Mouse (Mus musculus) megakaryocyte, embryonic 14.5 days (primary cell): ENCODE measurements around the gene Tigd4. TPM values are rescaled to one million over a fixed set of nuclear protein-coding genes. Genes with fewer than 3 reads are reported as not detected.

Source experiments
- H3K27me3 ChIP-seq: replicated peaks from 2 replicates; pipeline ENCODE3; 2012; ENCODE audit warnings: inconsistent platforms
- H3K36me3 ChIP-seq: replicated peaks from 2 replicates; pipeline ENCODE3; 2012; ENCODE audit warnings: low read length, inconsistent platforms, mixed read lengths
- H3K4me1 ChIP-seq: 2 replicates; pipeline ENCODE4 v1.6.1; 2012; ENCODE audit warnings: inconsistent platforms
- H3K4me3 ChIP-seq: replicated peaks from 2 replicates; pipeline ENCODE3; 2012; ENCODE audit warnings: moderate library complexity, mild to moderate bottlenecking, inconsistent platforms
- H3K9me3 ChIP-seq: 2 replicates; pipeline ENCODE4 v1.6.1; 2012; ENCODE audit warnings: inconsistent platforms
- FLI1 ChIP-seq: IDR thresholded peaks from 2 replicates; pipeline ENCODE4 v1.6.1; 2012; ENCODE audit warnings: low read length, inconsistent platforms, mixed read lengths
- GATA1 ChIP-seq: IDR thresholded peaks from 3 replicates; pipeline ENCODE4 v1.6.1; 2012; ENCODE audit warnings: mixed read lengths, low read length, inconsistent platforms, borderline replicate concordance
- polyA plus RNA-seq: library from polyadenylated mRNA; stranded (reverse); fragments of >175 nt; gene quantifications from 2 replicates; pipeline ENCODE4 v1.2.3, GENCODE M21; 2012; ENCODE audit warnings: low replicate concordance; ENCODE audit not compliant: insufficient read depth

Tigd4 gene
- polyA plus RNA-seq, 1 experiment, result not detected

GRCm38 (mm10) chr3:84582023-84582912, 11.1 kb upstream of the Tigd4 start, which contains the start of gene Arfip1:
Arfip1 (minus strand) TSS chr3:84582625.
- TF ChIP-seq FLI1 (peak; percentile 45; the same call in 1 of the 2 replicates), GATA1 (no peak)
- Histone ChIP-seq H3K9me3 (no peaks in the 10 kb centered on the region), H3K4me3 (peak within 1 kb of the TSS; percentile 97)

GRCm38 (mm10) chr3:84582913-84583276, 10.5 kb upstream of the Tigd4 start:
- H3K4me3 ChIP-seq, result peak overlapping the region; percentile 97
- TF ChIP-seq FLI1 (no peak), GATA1 (no peak)
- H3K9me3 ChIP-seq, result no peaks in the 10 kb centered on the region
- no peaks in the 10 kb centered on the region for H3K27me3 ChIP-seq
- H3K36me3 ChIP-seq, result no peaks in the 10 kb centered on the region
- H3K4me1 ChIP-seq, result peaks cover 63% of the 10 kb centered on the region

More at GRCm38 (mm10) chr3:84582023-84582912, 11.1 kb upstream of the Tigd4 start, which contains the start of gene Arfip1:
- Histone ChIP-seq H3K4me1 (peaks cover 64% of the 10 kb centered on the region), H3K36me3 (no peaks in the 10 kb centered on the region), H3K27me3 (no peaks in the 10 kb centered on the region)

- H3K4me3 ChIP-seq, result peak overlapping the region; percentile 46
- H3K9me3 ChIP-seq, result no peaks in the 10 kb centered on the region
- H3K27me3 ChIP-seq, result no peaks in the 10 kb centered on the region
- no peak for TF ChIP-seq FLI1
- peaks cover 48% of the 10 kb centered on the region for H3K4me1 ChIP-seq
- no peaks in the 10 kb centered on the region for H3K36me3 ChIP-seq
Observed at GRCm38 (mm10) chr3:84586736-84587135, 6.6 kb upstream of the Tigd4 start.

DNA sequence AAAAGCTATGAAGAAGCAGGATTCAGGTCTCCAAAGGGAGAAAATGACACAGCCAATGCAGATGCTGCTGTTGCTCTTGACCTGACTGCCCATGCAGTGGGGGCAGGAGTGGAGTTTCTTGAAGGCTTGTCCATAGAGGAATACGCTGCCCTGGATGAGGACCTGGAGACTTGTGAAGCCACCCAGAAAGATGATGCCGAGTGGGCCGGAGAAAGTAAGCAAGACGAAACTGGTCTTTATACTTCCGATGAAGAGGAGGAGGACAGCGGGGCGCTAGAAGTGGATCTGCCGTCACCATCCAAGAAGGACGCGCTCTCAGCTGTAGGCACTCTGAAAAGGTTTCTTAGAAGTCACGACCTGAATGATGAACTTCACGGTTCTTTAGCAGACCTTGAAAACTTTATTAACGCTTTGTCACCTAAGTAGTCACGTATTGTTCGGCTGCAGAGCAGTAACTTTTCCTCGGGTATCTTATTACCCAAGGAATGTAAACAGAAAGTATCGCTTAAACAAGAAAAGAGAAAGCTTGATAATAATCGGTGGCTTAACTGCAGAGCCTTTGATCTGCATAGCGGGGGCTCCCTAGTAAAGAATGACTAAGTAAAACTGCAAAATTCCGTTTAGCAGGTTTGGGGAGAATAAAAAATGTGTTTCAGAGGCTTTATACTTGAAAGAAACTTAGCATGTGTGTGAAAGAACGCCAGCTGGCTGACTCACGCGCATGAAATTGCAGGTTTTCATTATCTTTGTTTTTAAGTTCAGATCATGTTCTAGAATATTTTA, 1.7 kb downstream of the Tigd4 start:
- TF ChIP-seq GATA1, result no peak
- TF ChIP-seq FLI1, result no peak
- peaks cover 22% of the 10 kb centered on the region for H3K27me3 ChIP-seq
- no peaks in the 10 kb centered on the region; the same call in 1 of the 2 replicates for H3K9me3 ChIP-seq

DNA sequence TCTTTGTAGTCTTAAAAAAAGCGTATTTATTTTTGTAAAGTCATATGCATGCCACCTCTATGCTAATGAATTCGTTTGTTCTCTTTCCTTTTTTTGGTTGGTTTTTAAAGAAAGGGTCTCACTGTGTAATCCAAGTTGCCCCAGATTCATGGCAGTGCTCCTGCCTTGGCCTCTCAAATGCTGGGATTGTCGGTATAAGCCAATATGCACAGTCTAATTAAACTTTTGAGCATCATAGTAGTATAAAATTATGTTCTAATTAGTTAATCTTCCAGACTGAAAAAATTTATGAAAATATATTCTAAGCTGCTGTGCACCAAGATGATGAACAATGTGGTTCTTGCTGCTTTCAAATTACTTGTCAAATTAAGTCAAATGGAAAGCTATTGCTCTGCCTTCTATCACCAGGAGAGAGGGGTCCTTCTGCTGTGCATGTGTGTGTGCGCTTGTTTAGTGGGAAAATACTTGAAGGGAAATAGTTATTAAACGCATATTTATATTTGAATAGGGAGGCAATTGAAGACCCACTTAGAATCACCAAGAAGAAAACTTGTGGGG, 2.4 kb downstream of the Tigd4 start:
- Histone ChIP-seq H3K4me3 (peak overlapping the region; percentile 80), H3K4me1 (peaks cover 37% of the 10 kb centered on the region), H3K36me3 (no peaks in the 10 kb centered on the region), H3K9me3 (no peaks in the 10 kb centered on the region; the same call in 1 of the 2 replicates), H3K27me3 (peaks cover 23% of the 10 kb centered on the region)
- TF ChIP-seq GATA1 (no peak), FLI1 (no peak)

More for the DNA sequence above, 1.7 kb downstream of the Tigd4 start:
- H3K4me1 ChIP-seq, result peaks cover 37% of the 10 kb centered on the region
- H3K4me3 ChIP-seq, result peak overlapping the region; percentile 88
- no peaks in the 10 kb centered on the region for H3K36me3 ChIP-seq

- TF ChIP-seq GATA1 (no peak), FLI1 (no peak)
- Histone ChIP-seq H3K4me3 (no peak overlapping the region), H3K27me3 (peaks cover 23% of the 10 kb centered on the region), H3K9me3 (no peaks in the 10 kb centered on the region; the same call in 1 of the 2 replicates), H3K36me3 (no peaks in the 10 kb centered on the region), H3K4me1 (peaks cover 31% of the 10 kb centered on the region)
Observed at GRCm38 (mm10) chr3:84597996-84598734, 4.8 kb downstream of the Tigd4 start.

GRCm38 (mm10) chr3:84598756-84599155, 5.4 kb downstream of the Tigd4 start:
- Histone ChIP-seq H3K27me3 (peaks cover 23% of the 10 kb centered on the region), H3K36me3 (no peaks in the 10 kb centered on the region), H3K4me3 (no peak overlapping the region), H3K9me3 (no peaks in the 10 kb centered on the region; the same call in 1 of the 2 replicates), H3K4me1 (peaks cover 34% of the 10 kb centered on the region)
- TF ChIP-seq GATA1 (no peak), FLI1 (no peak)

- H3K9me3 ChIP-seq, result peaks cover 14% of the 10 kb centered on the region
- H3K4me1 ChIP-seq, result peaks cover 25% of the 10 kb centered on the region
Observed at GRCm38 (mm10) chr3:84601870-84602495, 8.6 kb downstream of the Tigd4 start.

More at GRCm38 (mm10) chr3:84601870-84602495, 8.6 kb downstream of the Tigd4 start:
- H3K36me3 ChIP-seq, result no peaks in the 10 kb centered on the region
- H3K4me3 ChIP-seq, result no peak overlapping the region
- peaks cover 13% of the 10 kb centered on the region for H3K27me3 ChIP-seq
- TF ChIP-seq FLI1 (no peak), GATA1 (no peak)
